Mouse (Mus musculus): Measurements from ENCODE around the gene Mapk12.

- no peak for TF ChIP-seq CTCF (IDR thresholded peaks at IDR 0.05; ENCODE audit: low read depth)
- TF ChIP-seq EP300 (IDR thresholded peaks at IDR 0.05; ENCODE audit: low read depth) = no peak
These were observed 13.9 kb downstream of the Mapk12 start for GRCm38 (mm10) chr15:89126622-89127021.

Measured in heart, postnatal 0 days (tissue).